Mouse (Mus musculus) adrenal gland, postnatal 4 days (tissue): ENCODE results near the gene Sucla2. TPM values are rescaled to one million over a fixed set of nuclear protein-coding genes. Genes with fewer than 3 reads are reported as not detected.
A peak's percentile ranks its signal among the peaks of the same experiment; 100 is the strongest.
"Not testable (repeated sequence)": the region's sequence is repeated elsewhere in the genome, so short reads cannot be mapped to it uniquely, and the experiment has no call there.

Experiments used
- DNase-seq, 2 experiments: peaks; one replicate each; pipeline ENCODE4 v3.0.0; 2021 to 2022; ENCODE audit warnings: low spot score in 2 of 2, mixed read lengths in 2 of 2
- total RNA-seq, 2 experiments: library from RNA; stranded (reverse); gene quantifications; 2 replicates each; pipeline ENCODE4 v1.2.3; 2021

The Sucla2 gene
- total RNA-seq, 2 experiments from 2014 or later = 205 to 240 TPM

GRCm38 (mm10) chr14:73508630-73509395 lies 16.3 kb upstream of the Sucla2 start:
- no peak for DNase-seq

GRCm38 (mm10) chr14:73509765-73510423 lies 15.2 kb upstream of the Sucla2 start, which contains the start of gene Med4:
Gene Med4, plus strand, starts transcription at chr14:73510025.
- peak; percentile 85 to 93 for DNase-seq

- DNase-seq = no peak
Measured at GRCm38 (mm10) chr14:73524136-73524535, 983 bp upstream of the Sucla2 start.

- DNase-seq = not testable (repeated sequence)
Measured at GRCm38 (mm10) chr14:73528661-73529060, 3.5 kb downstream of the Sucla2 start.

GRCm38 (mm10) chr14:73533755-73534465 lies 8.8 kb downstream of the Sucla2 start:
- no peak for DNase-seq

- DNase-seq = no peak
Measured at GRCm38 (mm10) chr14:73535641-73536040, 10.5 kb downstream of the Sucla2 start.

- no peak for DNase-seq
Measured at GRCm38 (mm10) chr14:73543781-73544180, 18.7 kb downstream of the Sucla2 start.

GRCm38 (mm10) chr14:73547034-73547433 lies 21.9 kb downstream of the Sucla2 start:
- DNase-seq = no peak

GRCm38 (mm10) chr14:73548051-73548450 lies 22.9 kb downstream of the Sucla2 start, which contains the start of gene Nudt15:
Gene Nudt15, minus strand, starts transcription at chr14:73548242.
- no peak for DNase-seq

GRCm38 (mm10) chr14:73550291-73550690 lies 25.2 kb downstream of the Sucla2 start:
- no peak for DNase-seq

- no peak for DNase-seq
Measured at GRCm38 (mm10) chr14:73550732-73551131, 25.6 kb downstream of the Sucla2 start.

- no peak for DNase-seq
Measured at GRCm38 (mm10) chr14:73551164-73551563, 26.0 kb downstream of the Sucla2 start.

GRCm38 (mm10) chr14:73552341-73553121 lies 27.4 kb downstream of the Sucla2 start:
- DNase-seq = peak; percentile 97

- DNase-seq = no peak
Measured at GRCm38 (mm10) chr14:73553122-73553696, 28.1 kb downstream of the Sucla2 start.

- DNase-seq = not testable (repeated sequence)
Measured at GRCm38 (mm10) chr14:73569831-73570230, 44.7 kb downstream of the Sucla2 start.

- DNase-seq = no peak
Measured at GRCm38 (mm10) chr14:73571143-73571542, 46.0 kb downstream of the Sucla2 start.

GRCm38 (mm10) chr14:73574053-73574452 lies 48.9 kb downstream of the Sucla2 start:
- no peak for DNase-seq

GRCm38 (mm10) chr14:73576336-73576735 lies 51.2 kb downstream of the Sucla2 start:
- no peak for DNase-seq

- DNase-seq = no peak
Measured at GRCm38 (mm10) chr14:73588080-73588479, 63.0 kb downstream of the Sucla2 start.

GRCm38 (mm10) chr14:73592166-73592565 lies 67.0 kb downstream of the Sucla2 start:
- no peak for DNase-seq

GRCm38 (mm10) chr14:73599720-73600119 lies 74.6 kb downstream of the Sucla2 start:
- no peak for DNase-seq
